Mouse (Mus musculus) liver, postnatal 0 days (tissue): ENCODE data around the gene Rab12. TPM values are rescaled to one million over a fixed set of nuclear protein-coding genes. Genes with fewer than 3 reads are reported as not detected.
A peak's percentile ranks its signal among the peaks of the same experiment; 100 is the strongest.

Source experiments
- ATAC-seq: fragments of 200-750 bp; cut with Nextera tagmentation; 2 replicates; pipeline ENCODE4 v1.8.0; 2017; ENCODE audit warnings: mild to moderate bottlenecking, moderate library complexity
- DNase-seq: peaks from one replicate; pipeline ENCODE4 v3.0.0-alpha.2; 2016
- H3K27ac ChIP-seq: fragments of 300-500 bp; sonication (generic); 2 replicates; pipeline ENCODE4 v1.5.1; 2014; ENCODE audit warnings: antibody characterized with exemption, moderate library complexity, mild to moderate bottlenecking, low read depth
- H3K27me3 ChIP-seq: fragments of 300-500 bp; sonication (generic); 2 replicates; pipeline ENCODE4 v1.6.1; 2014; ENCODE audit warnings: low read length, control low read depth, mixed read lengths; ENCODE audit not compliant: insufficient read depth
- H3K36me3 ChIP-seq: fragments of 300-500 bp; sonication (generic); replicated peaks from 2 replicates; pipeline ENCODE4 v1.6.1; 2014; ENCODE audit warnings: mild to moderate bottlenecking, control low read depth, low read length, moderate library complexity, mixed read lengths; ENCODE audit not compliant: insufficient read depth
- H3K4me1 ChIP-seq: fragments of 300-500 bp; sonication (generic); 2 replicates; pipeline ENCODE4 v1.6.1; 2014; ENCODE audit warnings: antibody characterized with exemption, mild to moderate bottlenecking, control low read depth; ENCODE audit not compliant: insufficient read depth
- H3K4me2 ChIP-seq: fragments of 300-500 bp; sonication (generic); 2 replicates; pipeline ENCODE4 v1.6.1; 2014; ENCODE audit warnings: low read depth, mild to moderate bottlenecking, low read length, moderate library complexity, mixed read lengths
- H3K4me3 ChIP-seq: fragments of 300-500 bp; sonication (generic); 2 replicates; pipeline ENCODE4 v1.5.1; 2014; ENCODE audit warnings: low read depth, low read length
- H3K9ac ChIP-seq: fragments of 300-500 bp; sonication (generic); replicated peaks from 2 replicates; pipeline ENCODE4 v1.6.1; 2014; ENCODE audit warnings: mild to moderate bottlenecking, moderate library complexity
- H3K9me3 ChIP-seq: fragments of 300-500 bp; sonication (generic); 2 replicates; pipeline ENCODE4 v1.6.1; 2016; ENCODE audit warnings: mild to moderate bottlenecking, control low read depth, low read length, mixed read lengths
- CTCF ChIP-seq: sonication (generic); IDR thresholded peaks from 2 replicates; pipeline ENCODE4 v1.5.1; 2016; ENCODE audit warnings: antibody characterized with exemption, low read depth
- EP300 ChIP-seq: IDR thresholded peaks from 2 replicates; pipeline ENCODE4 v1.6.1; 2016; ENCODE audit warnings: antibody characterized with exemption, low read depth, mild to moderate bottlenecking
- WGBS: fragments of 180-500 bp; shearing (Covaris S2); extraction: QIAGEN DNeasy Blood & Tissue Kit; methylation state at CpG from one replicate; pipeline ENCODE4 v1.1.7; 2014; ENCODE audit not compliant: insufficient replicate concordance; 5-methylcytosine and 5-hydroxymethylcytosine counted together
- polyA plus RNA-seq: library from polyadenylated mRNA; unstranded; fragments of >200 nt; fragmentation: Nextera tagmentation; extraction: Ambion mirVana; gene quantifications from 2 replicates; pipeline ENCODE4 v1.2.1, GENCODE M21; 2015

Gene Rab12
- 8.2 and 10.7 TPM in 2 replicates for polyA plus RNA-seq

DNA sequence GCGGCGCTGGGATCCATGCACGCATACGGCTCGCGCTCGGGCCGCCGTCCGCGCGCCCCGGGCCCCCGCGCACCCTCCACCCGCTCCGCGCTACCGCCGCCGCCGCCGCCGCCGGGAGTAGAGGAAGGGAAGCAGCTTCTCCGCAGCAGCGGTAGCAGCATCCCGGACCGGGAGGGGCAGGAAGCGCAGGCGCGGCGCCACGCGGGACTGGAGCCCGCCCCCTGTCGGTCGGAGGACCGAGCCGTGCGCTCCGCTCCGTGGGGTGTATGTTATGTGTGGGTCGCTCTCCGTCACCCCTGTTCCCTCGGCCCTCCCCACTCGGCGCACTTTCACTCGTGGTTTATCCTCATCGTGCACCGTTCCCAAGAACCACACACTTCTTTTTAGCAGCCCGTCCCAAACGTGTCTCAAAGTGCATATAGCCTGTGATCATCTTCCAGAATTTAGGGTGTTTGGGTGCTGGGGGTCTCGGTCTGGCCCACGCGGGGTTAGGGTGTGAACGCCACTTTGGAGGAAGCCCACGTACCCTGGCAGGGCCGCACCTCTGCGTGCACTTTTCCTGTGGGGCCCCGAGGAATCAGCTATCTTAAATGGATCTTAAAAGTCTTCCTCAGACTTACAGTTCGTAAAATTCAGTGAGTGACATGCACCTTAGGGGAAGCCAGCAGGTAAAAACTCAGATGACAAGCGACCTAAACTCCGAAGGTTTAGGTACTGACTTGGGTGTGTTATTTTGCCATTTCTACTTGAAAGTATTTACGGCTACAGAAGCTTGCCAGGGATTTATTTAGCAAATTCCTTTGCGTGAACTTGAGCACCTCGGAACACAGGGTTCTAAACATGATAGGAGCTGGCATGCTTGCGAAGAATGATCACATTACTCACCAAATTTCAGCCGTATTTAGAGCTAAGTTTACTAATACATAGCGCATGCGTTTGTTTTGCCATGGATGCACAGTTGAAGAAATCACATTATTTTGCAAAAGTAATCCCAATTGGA is at the start of gene Rab12:
Gene Rab12, minus strand, starts transcription at position 176 of the 1,000 bp plus-strand sequence.
- Histone ChIP-seq H3K4me2 (peak within 1 kb of the TSS; percentile 90), H3K4me3 (peak within 1 kb of the TSS; percentile 98), H3K27ac (peak within 1 kb of the TSS; percentile 77), H3K9me3 (no peaks in the 10 kb centered on the region), H3K9ac (peak within 1 kb of the TSS; percentile 95), H3K4me1 (peaks cover 13% of the 10 kb centered on the region), H3K36me3 (no peaks in the 10 kb centered on the region), H3K27me3 (no peaks in the 10 kb centered on the region)
- WGBS: 11% methylated on average over 53 of the region's 71 CpGs
- TF ChIP-seq EP300 (no peak), CTCF (peak; percentile 97)
- peak; percentile 96 for ATAC-seq
- DNase-seq: peak; percentile 90

DNA sequence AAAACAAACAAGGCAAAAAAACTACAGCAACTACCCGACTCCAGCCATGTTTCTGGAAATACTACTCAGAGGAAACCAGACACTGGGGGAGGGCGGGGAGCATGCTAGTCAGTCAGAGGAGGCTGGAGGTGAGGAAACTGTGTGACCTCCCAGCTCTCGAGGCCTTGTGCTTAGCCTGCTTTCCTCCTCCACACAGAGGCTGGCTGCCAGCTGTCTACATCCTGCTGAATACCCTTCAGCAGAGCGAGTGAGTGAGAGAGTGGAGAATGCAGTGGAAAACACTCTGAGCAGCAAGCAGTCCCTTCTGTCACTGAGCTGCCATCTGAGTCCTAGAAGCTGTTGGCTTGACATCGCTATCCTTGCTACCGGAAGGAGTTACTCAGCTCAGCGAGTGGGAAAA is 44.7 kb upstream of the Rab12 start:
- WGBS: 63% methylated on average over 7 of the region's 7 CpGs
- H3K36me3 ChIP-seq: no peaks in the 10 kb centered on the region

DNA sequence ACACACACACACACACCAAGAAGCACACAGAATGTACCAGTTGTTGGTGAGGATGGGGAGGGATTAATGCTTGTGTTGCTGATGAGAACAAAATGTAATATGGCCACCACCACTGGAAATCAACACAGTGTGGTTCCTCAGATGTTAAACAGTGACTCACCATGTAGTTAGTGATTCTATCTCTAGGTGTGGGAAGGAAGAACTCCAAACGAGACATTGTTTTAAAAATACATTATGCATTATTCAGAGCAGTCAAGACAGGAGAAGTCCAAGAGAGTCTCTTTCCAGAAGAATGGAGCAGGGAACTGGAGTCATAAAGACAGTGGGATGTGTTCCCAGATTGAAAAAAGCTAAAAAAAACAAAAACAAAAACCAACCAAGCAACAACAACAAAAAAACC is 44.0 kb upstream of the Rab12 start:
- Histone ChIP-seq H3K9me3 (no peaks in the 10 kb centered on the region), H3K27ac (no peak overlapping the region), H3K27me3 (no peaks in the 10 kb centered on the region), H3K4me1 (no peaks in the 10 kb centered on the region), H3K9ac (no peak overlapping the region), H3K4me2 (no peak overlapping the region), H3K36me3 (no peaks in the 10 kb centered on the region), H3K4me3 (no peak overlapping the region)
- WGBS: 55% methylated on average over 1 of the region's 1 CpGs
- ATAC-seq: no peak
- TF ChIP-seq CTCF (no peak), EP300 (no peak)
- DNase-seq: no peak

More for the DNA sequence above, 44.7 kb upstream of the Rab12 start:
- Histone ChIP-seq H3K9ac (no peak overlapping the region), H3K4me1 (no peaks in the 10 kb centered on the region), H3K4me2 (no peak overlapping the region), H3K27ac (no peak overlapping the region), H3K4me3 (no peak overlapping the region), H3K27me3 (no peaks in the 10 kb centered on the region), H3K9me3 (no peaks in the 10 kb centered on the region)
- TF ChIP-seq CTCF (no peak), EP300 (no peak)
- ATAC-seq (no peak), DNase-seq (no peak)

DNA sequence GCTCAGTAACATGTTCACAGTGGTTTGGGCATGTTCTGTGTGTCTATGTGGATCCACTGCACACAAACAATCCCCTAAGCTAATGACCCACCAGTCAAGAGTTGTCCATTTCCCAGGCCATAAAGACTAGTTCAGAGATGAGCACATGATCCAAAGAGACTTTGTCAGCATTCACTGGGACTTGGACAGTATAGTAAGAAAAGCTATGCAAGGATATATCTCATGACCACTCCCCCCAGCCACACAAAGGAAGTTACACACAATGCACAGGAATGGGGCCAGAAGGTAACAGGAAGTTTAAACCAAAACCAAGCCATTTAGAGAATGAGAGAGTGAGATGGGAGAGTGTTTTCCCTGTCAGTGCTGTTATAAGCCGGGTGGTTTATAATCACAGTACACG is 41.9 kb upstream of the Rab12 start:
- Histone ChIP-seq H3K9me3 (no peaks in the 10 kb centered on the region), H3K4me1 (no peaks in the 10 kb centered on the region), H3K9ac (no peak overlapping the region), H3K27me3 (no peaks in the 10 kb centered on the region), H3K36me3 (no peaks in the 10 kb centered on the region), H3K4me2 (no peak overlapping the region), H3K4me3 (no peak overlapping the region), H3K27ac (no peak overlapping the region)
- DNase-seq (no peak), ATAC-seq (no peak)
- 50% methylated on average over 2 of the region's 2 CpGs for WGBS
- TF ChIP-seq EP300 (no peak), CTCF (no peak)

DNA sequence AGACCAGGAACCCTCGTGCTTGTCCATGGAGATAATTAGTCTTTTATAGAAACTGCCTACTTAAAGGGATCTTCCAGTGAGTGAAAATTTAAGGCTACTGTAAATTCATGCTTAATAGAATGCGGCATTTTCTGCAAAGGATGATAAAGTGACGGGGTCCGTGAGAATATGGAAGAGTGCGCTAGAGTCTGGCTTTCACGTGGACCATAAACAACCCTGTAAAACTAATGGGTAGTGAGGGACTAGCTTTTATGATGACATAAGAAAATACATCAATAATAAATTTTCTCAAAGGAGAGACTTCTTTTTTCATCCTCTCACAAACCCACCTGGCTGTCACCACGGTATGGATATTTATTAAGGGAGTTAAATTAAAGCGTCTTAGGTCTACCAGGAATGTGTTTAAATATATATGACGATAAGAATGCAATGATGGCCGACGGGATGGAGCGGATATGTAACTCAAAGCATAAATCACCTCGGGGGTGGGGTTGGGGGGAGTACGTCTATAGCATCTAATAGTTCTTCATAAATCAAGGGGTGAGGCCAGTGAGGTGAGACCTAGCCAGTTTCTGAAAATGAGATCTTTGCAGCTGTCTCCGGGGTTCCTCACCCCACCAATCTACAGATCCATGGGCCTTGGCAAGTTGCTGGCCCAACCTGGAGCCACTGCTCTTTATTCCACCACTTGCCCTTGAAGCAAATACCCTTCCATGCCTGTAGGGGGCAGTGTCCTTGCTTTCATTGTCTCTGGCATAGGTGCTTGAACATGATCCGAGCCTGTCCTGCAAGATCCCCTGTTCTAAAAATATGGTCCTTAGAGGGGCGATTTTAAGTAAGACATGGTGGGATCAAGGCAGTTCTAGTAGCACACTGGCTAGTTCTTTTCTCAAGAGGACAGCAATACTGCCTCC is 39.1 kb upstream of the Rab12 start:
- Histone ChIP-seq H3K9me3 (no peaks in the 10 kb centered on the region), H3K9ac (no peak overlapping the region), H3K4me2 (no peak overlapping the region), H3K27me3 (no peaks in the 10 kb centered on the region), H3K27ac (no peak overlapping the region), H3K4me1 (no peaks in the 10 kb centered on the region), H3K4me3 (no peak overlapping the region), H3K36me3 (no peaks in the 10 kb centered on the region)
- DNase-seq (no peak), ATAC-seq (no peak)
- 80% methylated on average over 17 of the region's 17 CpGs for WGBS
- TF ChIP-seq CTCF (peak; percentile 43), EP300 (no peak)

DNA sequence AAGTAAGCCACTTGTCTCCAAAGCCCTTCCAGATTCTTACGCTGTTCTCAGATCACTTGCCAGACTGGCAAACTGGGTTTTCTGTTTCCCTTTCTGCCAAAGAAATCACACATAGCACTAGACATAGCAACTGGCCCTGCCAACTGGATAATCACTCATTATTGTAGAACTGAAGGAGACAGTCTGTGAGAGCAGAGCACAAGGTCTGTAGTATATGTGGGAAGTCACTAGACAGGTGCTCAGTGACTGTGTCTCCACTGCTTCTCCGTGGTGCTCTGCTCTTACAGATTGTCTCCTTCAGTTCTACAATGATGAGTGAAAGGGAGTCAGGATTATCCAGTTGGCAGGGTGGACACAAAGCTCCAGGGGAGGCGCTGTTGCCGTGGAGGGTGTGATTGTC is 33.2 kb upstream of the Rab12 start:
- no peak overlapping the region for H3K27ac ChIP-seq
- no peak overlapping the region for H3K9ac ChIP-seq
- no peak for ATAC-seq
- H3K4me2 ChIP-seq: no peak overlapping the region
- no peaks in the 10 kb centered on the region for H3K36me3 ChIP-seq
- no peak for TF ChIP-seq CTCF
- no peak for TF ChIP-seq EP300
- peaks cover 3% of the 10 kb centered on the region; the same call in 1 of the 2 replicates for H3K9me3 ChIP-seq
- H3K27me3 ChIP-seq: no peaks in the 10 kb centered on the region
- no peak for DNase-seq
- no peaks in the 10 kb centered on the region for H3K4me1 ChIP-seq
- no peak overlapping the region for H3K4me3 ChIP-seq
- 70% methylated on average over 4 of the region's 4 CpGs for WGBS
